Mouse (Mus musculus): ENCODE measurements around the gene B4galt5. TPM values are rescaled to one million over a fixed set of nuclear protein-coding genes. Genes with fewer than 3 reads are reported as not detected.

The B4galt5 gene
- polyA plus RNA-seq, 2 experiments from 2014 or later: 6.3 to 9.4 TPM

- no peak for ATAC-seq
Measured at GRCm38 (mm10) chr2:167274713-167275465, 74.1 kb downstream of the B4galt5 start.

- ATAC-seq: no peak
Measured at GRCm38 (mm10) chr2:167273206-167273740, 75.7 kb downstream of the B4galt5 start.

- no peak for ATAC-seq
Measured at GRCm38 (mm10) chr2:167272706-167273105, 76.3 kb downstream of the B4galt5 start.

GRCm38 (mm10) chr2:167271121-167271521 lies 77.9 kb downstream of the B4galt5 start:
- no peak for ATAC-seq

- no peak for ATAC-seq
Measured at GRCm38 (mm10) chr2:167270496-167270895, 78.5 kb downstream of the B4galt5 start.

GRCm38 (mm10) chr2:167268721-167269120 lies 80.3 kb downstream of the B4galt5 start:
- ATAC-seq: no peak

GRCm38 (mm10) chr2:167268411-167268690 lies 80.6 kb downstream of the B4galt5 start:
- no peak for ATAC-seq

GRCm38 (mm10) chr2:167267531-167268410 lies 81.2 kb downstream of the B4galt5 start:
- ATAC-seq: no peak

- no peak for ATAC-seq
Measured at GRCm38 (mm10) chr2:167266231-167266630, 82.8 kb downstream of the B4galt5 start.

- ATAC-seq: no peak
Measured at GRCm38 (mm10) chr2:167265806-167266205, 83.2 kb downstream of the B4galt5 start.

GRCm38 (mm10) chr2:167265021-167265420 lies 84.0 kb downstream of the B4galt5 start:
- ATAC-seq: no peak

- ATAC-seq: no peak
Measured at GRCm38 (mm10) chr2:167263931-167264330, 85.1 kb downstream of the B4galt5 start.

GRCm38 (mm10) chr2:167263040-167263810 lies 85.8 kb downstream of the B4galt5 start:
- ATAC-seq: no peak

- ATAC-seq: no peak
Measured at GRCm38 (mm10) chr2:167262433-167262832, 86.5 kb downstream of the B4galt5 start.

GRCm38 (mm10) chr2:167261106-167261505 lies 87.9 kb downstream of the B4galt5 start:
- ATAC-seq: no peak

- ATAC-seq: no peak
Measured at GRCm38 (mm10) chr2:167257790-167258189, 91.2 kb downstream of the B4galt5 start.

- ATAC-seq: no peak
Measured at GRCm38 (mm10) chr2:167254808-167255207, 94.2 kb downstream of the B4galt5 start.

- no peak for ATAC-seq
Measured at GRCm38 (mm10) chr2:167254185-167254584, 94.8 kb downstream of the B4galt5 start.

GRCm38 (mm10) chr2:167253476-167253875 lies 95.5 kb downstream of the B4galt5 start:
- ATAC-seq: no peak

- no peak for ATAC-seq
Measured at GRCm38 (mm10) chr2:167252057-167252687, 96.8 kb downstream of the B4galt5 start.

GRCm38 (mm10) chr2:167250736-167251337 lies 98.1 kb downstream of the B4galt5 start:
- ATAC-seq: no peak

All from CD4-positive, CD25-positive, alpha-beta regulatory T cell, adult 4 months (primary cell).